Mouse (Mus musculus): Measurements from ENCODE around the gene Gm20388. TPM values are rescaled to one million over a fixed set of nuclear protein-coding genes. Genes with fewer than 3 reads are reported as not detected.
A peak's percentile ranks its signal among the peaks of the same experiment; 100 is the strongest.

Gene Gm20388
- polyA plus RNA-seq, 1 experiment from 2014 or later, result 5.3 TPM

GRCm38 (mm10) chr8:121326164-121326910 lies 1415.7 kb downstream of the Gm20388 start:
- H3K4me1 ChIP-seq (replicated peaks; ENCODE audit: control insufficient read depth, insufficient read depth, low read length), result no peaks in the 10 kb centered on the region; the same call in 1 of the 2 replicates
- H3K27me3 ChIP-seq (replicated peaks; ENCODE audit: control insufficient read depth, insufficient read depth, low read length), result no peaks in the 10 kb centered on the region
- H3K9ac ChIP-seq (ENCODE audit: low read depth, low read length), result no peak overlapping the region
- DNase-seq (ENCODE audit: low spot score), result no peak
- 65% methylated on average over 18 of the region's 18 CpGs for WGBS
- peak overlapping the region; percentile 9; the same call in 1 of the 2 replicates for H3K27ac ChIP-seq (ENCODE audit: low read depth, low read length)
- no peak; the same call in 1 of the 2 replicates for ATAC-seq (replicated peaks; ENCODE audit: low FRiP score)
- no peak overlapping the region for H3K4me3 ChIP-seq (ENCODE audit: low read depth, low read length)
- H3K36me3 ChIP-seq (ENCODE audit: control insufficient read depth, insufficient read depth, low read length), result no peaks in the 10 kb centered on the region
- H3K9me3 ChIP-seq (ENCODE audit: control insufficient read depth, low read length), result no peaks in the 10 kb centered on the region
- no peak overlapping the region for H3K4me2 ChIP-seq

- Histone ChIP-seq H3K9ac (ENCODE audit: low read depth, low read length) (no peak overlapping the region), H3K4me1 (replicated peaks; ENCODE audit: control insufficient read depth, insufficient read depth, low read length) (peaks cover 8% of the 10 kb centered on the region), H3K27me3 (replicated peaks; ENCODE audit: control insufficient read depth, insufficient read depth, low read length) (0 out of 2 replicates have a peak, but pooled peaks cover 4% of the 10 kb centered on the region), H3K4me3 (ENCODE audit: low read depth, low read length) (no peak overlapping the region), H3K27ac (ENCODE audit: low read depth, low read length) (no peak overlapping the region), H3K36me3 (ENCODE audit: control insufficient read depth, insufficient read depth, low read length) (no peaks in the 10 kb centered on the region), H3K4me2 (no peak overlapping the region), H3K9me3 (ENCODE audit: control insufficient read depth, low read length) (peaks cover 3% of the 10 kb centered on the region; the same call in 1 of the 2 replicates)
- ATAC-seq (replicated peaks; ENCODE audit: low FRiP score) (no peak), DNase-seq (ENCODE audit: low spot score) (no peak)
- WGBS, result 53% methylated on average over 8 of the region's 8 CpGs
These were observed 1421.8 kb downstream of the Gm20388 start for GRCm38 (mm10) chr8:121332436-121332835.

GRCm38 (mm10) chr8:121334495-121335424 lies 1424.1 kb downstream of the Gm20388 start:
- whole genome bisulfite sequencing, result 23% methylated on average over 33 of the region's 33 CpGs
- Histone ChIP-seq H3K9me3 (ENCODE audit: control insufficient read depth, low read length) (peaks cover 3% of the 10 kb centered on the region; the same call in 1 of the 2 replicates), H3K9ac (ENCODE audit: low read depth, low read length) (no peak overlapping the region), H3K4me1 (replicated peaks; ENCODE audit: control insufficient read depth, insufficient read depth, low read length) (peaks cover 8% of the 10 kb centered on the region), H3K36me3 (ENCODE audit: control insufficient read depth, insufficient read depth, low read length) (no peaks in the 10 kb centered on the region), H3K27me3 (replicated peaks; ENCODE audit: control insufficient read depth, insufficient read depth, low read length) (peaks cover 6% of the 10 kb centered on the region; the same call in 1 of the 2 replicates), H3K27ac (ENCODE audit: low read depth, low read length) (peak overlapping the region; percentile 43), H3K4me3 (ENCODE audit: low read depth, low read length) (no peak overlapping the region), H3K4me2 (no peak overlapping the region)
- peak; percentile 34 for ATAC-seq (replicated peaks; ENCODE audit: low FRiP score)
- DNase-seq (ENCODE audit: low spot score), result no peak

- Histone ChIP-seq H3K4me2 (no peak overlapping the region), H3K4me1 (replicated peaks; ENCODE audit: control insufficient read depth, insufficient read depth, low read length) (peaks cover 8% of the 10 kb centered on the region), H3K27ac (ENCODE audit: low read depth, low read length) (no peak overlapping the region), H3K4me3 (ENCODE audit: low read depth, low read length) (no peak overlapping the region), H3K9me3 (ENCODE audit: control insufficient read depth, low read length) (peaks cover 3% of the 10 kb centered on the region; the same call in 1 of the 2 replicates), H3K9ac (ENCODE audit: low read depth, low read length) (no peak overlapping the region), H3K27me3 (replicated peaks; ENCODE audit: control insufficient read depth, insufficient read depth, low read length) (peaks cover 6% of the 10 kb centered on the region; the same call in 1 of the 2 replicates), H3K36me3 (ENCODE audit: control insufficient read depth, insufficient read depth, low read length) (no peaks in the 10 kb centered on the region)
- ATAC-seq (replicated peaks; ENCODE audit: low FRiP score), result no peak
- WGBS, result 91% methylated on average over 7 of the region's 7 CpGs
- no peak for DNase-seq (ENCODE audit: low spot score)
These were observed 1425.0 kb downstream of the Gm20388 start for GRCm38 (mm10) chr8:121335684-121336083.

- H3K4me2 ChIP-seq, result no peak overlapping the region
- DNase-seq (ENCODE audit: low spot score) (no peak), ATAC-seq (replicated peaks; ENCODE audit: low FRiP score) (no peak)
- H3K36me3 ChIP-seq (ENCODE audit: control insufficient read depth, insufficient read depth, low read length), result no peaks in the 10 kb centered on the region
- no peaks in the 10 kb centered on the region for H3K9me3 ChIP-seq (ENCODE audit: control insufficient read depth, low read length)
- no peak overlapping the region for H3K27ac ChIP-seq (ENCODE audit: low read depth, low read length)
- peaks cover 8% of the 10 kb centered on the region for H3K4me1 ChIP-seq (replicated peaks; ENCODE audit: control insufficient read depth, insufficient read depth, low read length)
- WGBS, result 59% methylated on average over 13 of the region's 13 CpGs
- H3K27me3 ChIP-seq (replicated peaks; ENCODE audit: control insufficient read depth, insufficient read depth, low read length), result peaks cover 3% of the 10 kb centered on the region; the same call in 1 of the 2 replicates
- no peak overlapping the region for H3K9ac ChIP-seq (ENCODE audit: low read depth, low read length)
- no peak overlapping the region for H3K4me3 ChIP-seq (ENCODE audit: low read depth, low read length)
These were observed 1432.3 kb downstream of the Gm20388 start for GRCm38 (mm10) chr8:121342931-121343330.

GRCm38 (mm10) chr8:121344486-121344885 lies 1433.8 kb downstream of the Gm20388 start:
- Histone ChIP-seq H3K36me3 (ENCODE audit: control insufficient read depth, insufficient read depth, low read length) (no peaks in the 10 kb centered on the region), H3K4me2 (no peak overlapping the region), H3K27ac (ENCODE audit: low read depth, low read length) (no peak overlapping the region), H3K9ac (ENCODE audit: low read depth, low read length) (no peak overlapping the region), H3K9me3 (ENCODE audit: control insufficient read depth, low read length) (no peaks in the 10 kb centered on the region), H3K27me3 (replicated peaks; ENCODE audit: control insufficient read depth, insufficient read depth, low read length) (0 out of 2 replicates have a peak, but pooled peaks cover 2% of the 10 kb centered on the region), H3K4me3 (ENCODE audit: low read depth, low read length) (no peak overlapping the region), H3K4me1 (replicated peaks; ENCODE audit: control insufficient read depth, insufficient read depth, low read length) (peaks cover 17% of the 10 kb centered on the region)
- no peak for ATAC-seq (replicated peaks; ENCODE audit: low FRiP score)
- no peak for DNase-seq (ENCODE audit: low spot score)
- 88% methylated on average over 9 of the region's 9 CpGs for WGBS

- Histone ChIP-seq H3K4me3 (ENCODE audit: low read depth, low read length) (no peak overlapping the region), H3K4me1 (replicated peaks; ENCODE audit: control insufficient read depth, insufficient read depth, low read length) (peaks cover 19% of the 10 kb centered on the region), H3K9ac (ENCODE audit: low read depth, low read length) (no peak overlapping the region), H3K27me3 (replicated peaks; ENCODE audit: control insufficient read depth, insufficient read depth, low read length) (peaks cover 2% of the 10 kb centered on the region; the same call in 1 of the 2 replicates), H3K36me3 (ENCODE audit: control insufficient read depth, insufficient read depth, low read length) (no peaks in the 10 kb centered on the region), H3K27ac (ENCODE audit: low read depth, low read length) (no peak overlapping the region), H3K9me3 (ENCODE audit: control insufficient read depth, low read length) (no peaks in the 10 kb centered on the region), H3K4me2 (no peak overlapping the region)
- DNase-seq (ENCODE audit: low spot score) (no peak), ATAC-seq (replicated peaks; ENCODE audit: low FRiP score) (no peak)
- 73% methylated on average over 13 of the region's 13 CpGs for WGBS
These were observed 1435.5 kb downstream of the Gm20388 start for GRCm38 (mm10) chr8:121346175-121346574.

GRCm38 (mm10) chr8:121346862-121347261 lies 1436.2 kb downstream of the Gm20388 start:
- peaks cover 5% of the 10 kb centered on the region; the same call in 1 of the 2 replicates for H3K27me3 ChIP-seq (replicated peaks; ENCODE audit: control insufficient read depth, insufficient read depth, low read length)
- H3K4me2 ChIP-seq, result no peak overlapping the region
- H3K9ac ChIP-seq (ENCODE audit: low read depth, low read length), result no peak overlapping the region
- no peak overlapping the region for H3K4me3 ChIP-seq (ENCODE audit: low read depth, low read length)
- DNase-seq (ENCODE audit: low spot score) (no peak), ATAC-seq (replicated peaks; ENCODE audit: low FRiP score) (no peak)
- peaks cover 19% of the 10 kb centered on the region for H3K4me1 ChIP-seq (replicated peaks; ENCODE audit: control insufficient read depth, insufficient read depth, low read length)
- no peak overlapping the region for H3K27ac ChIP-seq (ENCODE audit: low read depth, low read length)
- no peaks in the 10 kb centered on the region for H3K9me3 ChIP-seq (ENCODE audit: control insufficient read depth, low read length)
- no peaks in the 10 kb centered on the region for H3K36me3 ChIP-seq (ENCODE audit: control insufficient read depth, insufficient read depth, low read length)
- WGBS, result 35% methylated on average over 9 of the region's 9 CpGs
